Mouse (Mus musculus) E14TG2a.4 (cell line): ENCODE data around the gene Txnl4b.

Source experiments
- CTCF ChIP-seq: conservative IDR thresholded peaks from 2 replicates; pipeline ENCODE4 v1.5.1; 2014; ENCODE audit warnings: low read length
- POU5F1 ChIP-seq: IDR thresholded peaks from 2 replicates; pipeline ENCODE4 v1.6.1; 2014; ENCODE audit warnings: low read length, borderline replicate concordance

- TF ChIP-seq CTCF (no peak), POU5F1 (no peak)
Measured at GRCm38 (mm10) chr8:109571139-109571538, 5.4 kb downstream of the Txnl4b start.
